Mouse (Mus musculus) adrenal gland, postnatal 14 days (tissue): ENCODE results near the gene Ccnf. TPM values are rescaled to one million over a fixed set of nuclear protein-coding genes. Genes with fewer than 3 reads are reported as not detected.

Source experiments
- DNase-seq: peaks from one replicate; pipeline ENCODE4 v3.0.0; 2021; ENCODE audit warnings: mixed read lengths
- total RNA-seq: library from RNA; stranded (reverse); gene quantifications from 2 replicates; pipeline ENCODE4 v1.2.3, GENCODE M21; 2021

Ccnf gene
- total RNA-seq, 1 experiment from 2014 or later: 12.0 TPM

GRCm38 (mm10) chr17:24224741-24225140 lies 26.5 kb downstream of the Ccnf start:
- DNase-seq: no peak

DNA sequence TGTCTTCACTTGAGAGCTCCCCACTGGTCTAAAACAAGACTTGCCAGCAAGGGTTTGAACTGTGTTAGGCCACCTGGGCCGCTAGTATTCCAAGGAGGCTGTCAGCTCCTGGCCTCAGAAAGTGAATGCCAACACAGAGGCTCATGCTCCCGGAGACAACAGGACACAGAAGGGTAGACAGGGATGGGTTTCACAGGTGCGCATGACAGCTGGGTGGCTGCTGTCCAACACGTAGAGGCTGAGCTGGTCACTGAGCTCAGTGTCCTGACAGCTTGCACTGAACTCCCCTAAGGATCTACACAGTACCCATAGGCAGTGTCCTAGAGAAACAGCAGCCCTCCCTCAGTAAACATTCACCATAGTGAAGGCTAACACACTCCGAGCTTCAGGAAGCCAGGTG lies 27.8 kb downstream of the Ccnf start:
- no peak for DNase-seq

DNA sequence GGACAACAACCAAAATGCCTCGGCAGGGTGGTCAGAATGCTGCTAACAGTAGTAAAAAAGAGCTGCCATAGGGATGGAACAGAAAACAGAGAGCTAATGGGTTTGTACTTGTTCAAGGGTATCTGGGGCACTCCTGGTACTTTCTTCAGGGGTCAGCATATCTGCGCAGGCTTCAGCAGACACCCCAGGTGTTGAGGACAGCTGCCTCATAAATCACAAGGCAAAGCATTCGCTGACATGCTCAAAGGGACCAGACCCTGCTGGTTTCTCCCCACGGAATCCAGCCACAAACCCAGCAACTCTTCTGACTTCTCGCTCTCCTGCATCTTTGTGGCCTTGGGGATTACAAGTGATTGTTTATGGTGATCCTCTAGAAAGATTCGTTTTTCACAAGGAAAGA lies 28.6 kb downstream of the Ccnf start:
- no peak for DNase-seq

GRCm38 (mm10) chr17:24220435-24221411 lies 30.6 kb downstream of the Ccnf start, which contains the start of gene Tedc2:
Gene Tedc2, minus strand, starts transcription at chr17:24220851.
- peak; percentile 97 for DNase-seq

DNA sequence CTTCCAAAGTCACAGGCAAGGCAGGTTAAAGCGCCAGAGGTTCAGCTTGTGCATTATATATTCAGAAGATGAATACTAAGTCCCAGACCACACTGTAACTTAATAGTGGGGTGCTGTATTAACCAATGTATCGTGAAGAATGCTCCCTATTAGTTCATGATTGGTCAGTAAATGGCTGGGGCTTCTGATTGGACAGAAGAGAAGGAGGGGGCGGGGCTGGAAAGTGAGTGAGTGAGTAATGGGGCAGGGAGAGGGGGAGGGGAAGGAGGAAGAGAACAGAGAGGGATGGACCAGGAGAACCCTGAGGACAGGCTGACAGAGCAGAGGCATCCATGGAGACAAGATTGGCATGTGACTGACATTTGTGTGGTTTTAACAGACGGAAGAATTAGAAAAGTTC lies 34.4 kb downstream of the Ccnf start:
- DNase-seq: no peak

- DNase-seq: no peak
These were observed 38.1 kb downstream of the Ccnf start for GRCm38 (mm10) chr17:24213186-24213585.

DNA sequence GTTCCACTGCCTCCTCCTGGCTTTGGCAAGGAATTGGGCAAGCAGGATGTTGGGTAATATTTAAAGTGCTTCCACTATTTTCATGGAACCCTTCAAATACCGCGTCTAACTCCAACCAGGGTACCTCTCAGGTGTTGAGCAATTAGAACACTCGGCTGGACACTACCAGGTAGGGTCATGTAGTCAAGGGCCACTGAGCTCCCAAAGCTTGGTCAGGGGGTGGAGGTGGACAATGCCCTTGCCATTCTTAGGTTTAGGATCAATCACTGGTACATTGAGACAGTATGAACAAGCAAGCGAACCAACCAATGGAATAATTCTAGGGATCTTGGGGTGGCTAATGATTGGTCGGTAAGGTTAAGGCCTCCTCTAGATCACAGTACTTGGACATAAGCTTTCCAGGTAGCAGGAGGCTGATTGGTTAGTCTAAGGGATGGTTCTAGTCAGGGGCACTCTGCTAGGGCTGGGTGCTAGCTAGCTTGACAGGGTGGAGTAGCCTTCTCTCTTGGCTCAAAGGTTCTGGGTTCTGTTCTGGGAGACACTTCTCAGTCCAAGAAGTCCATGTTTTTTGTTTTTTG lies 38.8 kb downstream of the Ccnf start:
- DNase-seq: no peak

GRCm38 (mm10) chr17:24211631-24212440 lies 39.4 kb downstream of the Ccnf start:
- DNase-seq: peak; percentile 83

GRCm38 (mm10) chr17:24210591-24210990 lies 40.7 kb downstream of the Ccnf start:
- DNase-seq: no peak

GRCm38 (mm10) chr17:24209916-24210240 lies 41.4 kb downstream of the Ccnf start:
- no peak for DNase-seq

- peak; percentile 66 for DNase-seq
These were observed 42.0 kb downstream of the Ccnf start, which contains the start of gene Ntn3 for GRCm38 (mm10) chr17:24209043-24209915. Gene Ntn3, minus strand, starts transcription at chr17:24209531.

- peak; percentile 57 for DNase-seq
These were observed 42.6 kb downstream of the Ccnf start for GRCm38 (mm10) chr17:24208641-24209042.

DNA sequence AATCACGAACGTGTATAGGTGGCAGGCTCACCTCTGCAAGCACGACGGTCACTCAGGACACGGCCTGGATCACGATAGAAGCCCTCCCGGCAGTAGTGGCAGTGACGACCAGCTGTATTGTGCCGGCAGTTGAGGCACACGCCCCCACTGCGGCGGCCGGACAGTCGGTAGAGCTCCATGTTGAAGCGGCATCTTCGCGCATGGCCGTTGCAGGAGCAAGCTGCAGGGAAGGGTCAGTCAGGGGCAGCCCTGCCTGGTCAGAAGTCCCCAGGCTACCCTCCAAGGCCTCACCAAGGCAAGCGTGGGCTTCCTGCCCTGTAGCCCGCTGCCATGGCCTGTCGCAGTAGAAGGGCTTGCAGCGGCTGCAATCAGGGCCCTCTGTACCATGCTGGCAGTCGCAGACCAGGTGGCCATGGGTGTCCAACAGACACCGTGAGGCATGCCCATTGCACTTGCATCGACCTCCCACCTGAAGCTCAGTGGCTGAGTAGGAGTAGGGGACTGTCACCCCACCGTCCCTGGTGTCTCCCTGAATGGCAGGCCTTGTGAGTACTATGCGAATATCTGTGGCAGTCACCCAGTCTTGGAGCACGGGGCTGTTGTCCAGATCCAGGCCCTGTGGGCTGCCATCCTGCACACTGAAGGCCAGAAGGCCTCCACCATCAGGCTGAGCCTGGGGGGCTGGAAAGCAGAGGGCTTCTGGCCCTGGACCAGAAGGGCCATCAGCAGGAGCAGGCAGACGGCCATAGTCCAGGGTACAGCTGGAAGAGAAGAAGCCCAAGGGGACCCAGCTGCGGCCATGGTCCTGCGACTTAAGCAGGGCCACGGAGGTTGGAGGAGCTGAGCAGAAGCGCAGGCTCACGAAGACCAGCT lies 43.3 kb downstream of the Ccnf start:
- no peak for DNase-seq

- peak; percentile 64 for DNase-seq
These were observed 44.6 kb downstream of the Ccnf start for GRCm38 (mm10) chr17:24206451-24207351.

DNA sequence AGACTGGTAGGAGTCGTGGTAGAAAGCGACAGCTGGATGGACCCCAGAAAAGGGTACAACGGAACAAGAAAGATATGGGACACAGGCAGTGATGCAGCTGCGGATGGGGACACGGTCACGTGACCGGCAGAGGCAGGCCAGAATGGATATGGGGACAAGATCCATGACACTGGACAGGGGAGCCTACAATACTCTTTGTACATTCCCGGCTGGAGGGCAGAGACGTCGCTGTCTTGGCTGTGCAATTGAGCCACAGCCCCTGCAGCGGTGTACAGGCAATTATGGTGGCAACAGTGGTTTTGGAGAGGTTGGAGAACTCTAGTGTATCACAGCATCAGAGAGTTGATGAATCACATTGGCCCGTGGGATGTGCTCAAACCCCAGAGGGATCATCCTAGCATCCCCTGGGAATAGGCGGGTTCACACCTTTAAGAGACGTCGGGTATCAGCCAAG lies 45.3 kb downstream of the Ccnf start:
- peak; percentile 56 for DNase-seq

DNA sequence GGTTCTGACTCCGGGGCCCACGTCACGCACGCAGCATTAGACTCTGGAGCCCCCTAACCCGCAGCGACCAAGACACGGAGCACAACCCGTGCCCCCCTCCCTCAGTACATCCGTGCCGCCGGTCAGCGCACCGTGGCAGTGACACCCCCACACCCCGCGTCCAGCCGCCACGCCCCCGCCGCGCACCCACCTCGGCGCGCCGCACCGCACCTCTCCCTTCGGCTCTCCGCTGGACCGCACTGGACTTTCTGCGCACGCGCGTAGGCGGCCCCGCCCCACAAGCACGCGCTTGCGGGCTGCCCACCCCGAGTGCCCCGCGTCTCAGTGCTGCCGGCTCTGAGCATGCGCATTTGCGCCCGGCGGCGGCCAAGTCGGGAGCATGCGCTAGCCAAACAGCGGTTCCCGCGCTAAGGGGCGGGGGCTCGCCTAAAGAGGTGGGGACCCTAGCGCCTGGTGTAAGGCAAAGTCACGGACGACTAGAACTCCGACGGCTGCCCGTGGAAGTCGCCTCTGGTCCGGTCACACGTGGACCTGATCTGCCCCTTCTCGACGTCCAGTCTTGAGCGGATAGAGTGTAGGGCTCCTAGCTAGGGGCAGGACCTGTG lies 45.9 kb downstream of the Ccnf start, which contains the start of gene Tbc1d24:
TSS of gene Tbc1d24 (minus strand) at position 279 of the 605 bp plus-strand sequence.
- DNase-seq: peak; percentile 95

- DNase-seq: peak; percentile 65
These were observed 46.4 kb downstream of the Ccnf start for GRCm38 (mm10) chr17:24204846-24205245.

DNA sequence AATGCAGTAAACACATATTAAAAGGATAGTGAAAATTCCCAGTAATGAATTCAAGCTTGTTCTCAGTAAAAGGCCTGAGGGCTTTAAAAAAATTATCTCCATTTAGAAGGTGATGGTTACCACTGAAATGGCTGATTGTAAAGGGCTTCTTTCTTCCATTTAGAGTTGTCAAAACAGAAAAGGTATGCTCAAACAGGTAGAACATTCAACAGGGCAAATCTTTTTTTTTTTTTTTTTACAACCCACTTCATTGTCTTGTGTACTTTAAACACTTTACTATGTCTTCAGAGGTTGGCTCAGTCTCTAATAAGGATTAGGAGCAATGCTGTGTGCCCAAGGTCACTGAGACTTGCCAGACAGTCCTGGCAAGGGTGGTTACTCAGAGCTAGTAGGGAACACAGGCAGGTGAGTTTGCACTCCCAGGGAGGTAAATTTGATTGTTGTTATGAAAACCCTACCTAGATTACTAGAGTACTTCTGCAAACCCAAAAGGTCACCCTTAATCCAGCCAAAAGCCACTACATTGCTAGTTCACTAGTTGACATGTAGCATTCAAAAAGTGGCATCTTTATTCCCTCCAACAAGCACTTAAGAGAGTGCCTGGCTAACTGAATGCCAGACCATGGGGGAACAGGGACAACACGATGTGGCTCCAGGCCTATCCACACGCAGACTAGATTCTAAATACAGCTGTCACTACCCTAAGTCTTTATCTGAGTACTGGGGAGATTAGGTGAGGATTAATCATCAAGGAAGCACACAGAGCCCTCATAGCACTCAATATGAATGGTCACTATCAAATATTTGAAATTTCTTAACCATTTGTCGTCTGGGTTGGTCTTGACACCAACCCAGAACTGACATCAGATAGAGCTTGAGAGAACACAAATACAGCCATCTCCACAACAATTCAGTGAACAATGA lies 47.4 kb downstream of the Ccnf start:
- DNase-seq: peak; percentile 43
